Mouse (Mus musculus): ENCODE measurements around the gene Cdk6. TPM values are rescaled to one million over a fixed set of nuclear protein-coding genes. Genes with fewer than 3 reads are reported as not detected.

Cdk6 gene
- polyA plus RNA-seq, 1 experiment, result 10.0 TPM

- TF ChIP-seq POLR2A (IDR thresholded peaks at IDR 0.05; ENCODE audit: borderline replicate concordance, extremely low read depth, insufficient read depth, insufficient read length, poor library complexity, severe bottlenecking) (no peak), CTCF (IDR thresholded peaks at IDR 0.05; ENCODE audit: borderline replicate concordance, extremely low read depth, insufficient read depth, insufficient read length) (no peak)
- no peak for DNase-seq (ENCODE audit: low read depth)
Measured at GRCm38 (mm10) chr5:3461401-3461800, 120.1 kb downstream of the Cdk6 start.

DNA sequence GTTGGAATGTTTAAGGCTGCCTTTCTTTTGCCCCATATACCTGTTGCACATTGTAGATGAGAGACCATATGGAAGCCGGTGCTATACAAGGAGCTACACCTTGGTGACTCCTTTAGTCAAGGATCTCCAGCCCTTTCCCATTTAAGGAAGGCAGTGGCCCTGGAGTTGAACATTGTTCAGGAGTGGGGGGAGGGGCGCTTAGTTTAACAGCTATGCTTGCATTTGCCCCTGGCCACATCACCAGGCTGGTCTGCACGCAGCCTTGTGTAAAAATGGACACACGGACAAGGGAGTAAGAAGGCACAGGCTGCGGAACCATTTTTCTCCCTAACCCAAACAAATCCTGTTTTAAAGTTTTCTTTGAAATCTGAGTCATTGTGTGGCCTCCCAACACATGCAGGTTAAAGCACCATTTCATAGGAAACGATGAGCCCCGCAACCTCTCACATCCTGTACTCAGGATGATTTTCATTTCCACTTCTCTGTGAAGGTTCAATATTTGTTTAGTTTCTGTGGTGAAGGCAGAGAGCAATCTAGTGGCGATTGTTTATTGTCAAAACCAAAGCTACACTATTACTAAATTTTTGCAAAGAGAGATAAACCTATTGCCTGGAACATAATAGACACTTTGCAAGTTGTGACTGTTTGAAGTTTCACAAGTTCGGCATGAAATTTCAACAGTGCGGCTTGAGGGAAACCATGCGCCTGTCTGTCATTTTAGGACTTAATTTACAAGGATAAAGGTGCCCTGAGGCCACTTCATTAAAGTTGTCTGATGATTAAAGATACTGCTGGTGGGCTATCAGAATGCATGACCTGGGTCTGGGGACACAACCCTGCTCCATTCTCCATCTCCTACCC is 121.8 kb downstream of the Cdk6 start:
- TF ChIP-seq CTCF (IDR thresholded peaks at IDR 0.05; ENCODE audit: borderline replicate concordance, extremely low read depth, insufficient read depth, insufficient read length) (no peak), POLR2A (IDR thresholded peaks at IDR 0.05; ENCODE audit: borderline replicate concordance, extremely low read depth, insufficient read depth, insufficient read length, poor library complexity, severe bottlenecking) (no peak)
- no peak for DNase-seq (ENCODE audit: low read depth)

DNA sequence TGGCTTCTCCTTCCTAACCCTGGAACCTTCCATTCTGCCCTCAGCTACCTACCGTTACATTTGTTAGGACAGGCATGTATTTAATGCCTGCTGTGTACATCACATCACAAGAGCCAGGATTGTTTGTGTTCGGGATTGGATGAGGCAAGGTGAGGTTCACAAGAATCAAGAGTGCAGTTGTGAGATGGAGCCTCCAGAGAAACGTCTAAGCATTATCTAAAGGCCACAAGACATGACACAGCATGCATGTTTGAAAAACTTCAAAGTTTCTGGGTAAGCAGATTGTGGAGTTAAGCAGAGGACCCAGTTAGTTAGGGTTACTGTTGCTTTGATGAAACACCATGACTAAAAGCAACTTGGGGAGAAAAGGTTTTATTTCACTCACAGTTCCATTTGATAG is 122.5 kb downstream of the Cdk6 start:
- DNase-seq (ENCODE audit: low read depth), result no peak
- TF ChIP-seq CTCF (IDR thresholded peaks at IDR 0.05; ENCODE audit: borderline replicate concordance, extremely low read depth, insufficient read depth, insufficient read length), result no peak
- no peak for TF ChIP-seq POLR2A (IDR thresholded peaks at IDR 0.05; ENCODE audit: borderline replicate concordance, extremely low read depth, insufficient read depth, insufficient read length, poor library complexity, severe bottlenecking)

GRCm38 (mm10) chr5:3466069-3466877 is 125.0 kb downstream of the Cdk6 start:
- TF ChIP-seq POLR2A (IDR thresholded peaks at IDR 0.05; ENCODE audit: borderline replicate concordance, extremely low read depth, insufficient read depth, insufficient read length, poor library complexity, severe bottlenecking) (no peak), CTCF (IDR thresholded peaks at IDR 0.05; ENCODE audit: borderline replicate concordance, extremely low read depth, insufficient read depth, insufficient read length) (no peak)
- no peak for DNase-seq (ENCODE audit: low read depth)

DNA sequence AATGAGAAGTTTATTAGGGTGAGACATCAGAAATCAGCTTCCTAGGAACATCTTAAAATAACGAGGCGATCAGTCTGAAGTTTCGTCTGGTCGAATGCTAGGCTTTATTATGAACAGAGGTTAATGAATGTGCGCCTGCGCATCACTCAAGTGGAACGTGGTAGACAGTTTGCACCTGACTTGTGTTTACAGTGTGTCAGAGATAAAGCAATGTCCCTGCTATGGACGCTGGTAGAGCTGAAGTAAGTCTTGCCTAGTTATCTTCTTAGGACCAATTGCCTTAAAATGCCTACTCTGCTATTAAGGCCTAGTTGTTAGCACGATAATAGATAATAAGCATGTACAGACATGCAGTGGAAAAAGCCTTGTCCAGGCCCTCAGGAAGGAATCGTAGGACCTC is 129.6 kb downstream of the Cdk6 start:
- TF ChIP-seq CTCF (IDR thresholded peaks at IDR 0.05; ENCODE audit: borderline replicate concordance, extremely low read depth, insufficient read depth, insufficient read length) (no peak), POLR2A (IDR thresholded peaks at IDR 0.05; ENCODE audit: borderline replicate concordance, extremely low read depth, insufficient read depth, insufficient read length, poor library complexity, severe bottlenecking) (no peak)
- no peak for DNase-seq (ENCODE audit: low read depth)

DNA sequence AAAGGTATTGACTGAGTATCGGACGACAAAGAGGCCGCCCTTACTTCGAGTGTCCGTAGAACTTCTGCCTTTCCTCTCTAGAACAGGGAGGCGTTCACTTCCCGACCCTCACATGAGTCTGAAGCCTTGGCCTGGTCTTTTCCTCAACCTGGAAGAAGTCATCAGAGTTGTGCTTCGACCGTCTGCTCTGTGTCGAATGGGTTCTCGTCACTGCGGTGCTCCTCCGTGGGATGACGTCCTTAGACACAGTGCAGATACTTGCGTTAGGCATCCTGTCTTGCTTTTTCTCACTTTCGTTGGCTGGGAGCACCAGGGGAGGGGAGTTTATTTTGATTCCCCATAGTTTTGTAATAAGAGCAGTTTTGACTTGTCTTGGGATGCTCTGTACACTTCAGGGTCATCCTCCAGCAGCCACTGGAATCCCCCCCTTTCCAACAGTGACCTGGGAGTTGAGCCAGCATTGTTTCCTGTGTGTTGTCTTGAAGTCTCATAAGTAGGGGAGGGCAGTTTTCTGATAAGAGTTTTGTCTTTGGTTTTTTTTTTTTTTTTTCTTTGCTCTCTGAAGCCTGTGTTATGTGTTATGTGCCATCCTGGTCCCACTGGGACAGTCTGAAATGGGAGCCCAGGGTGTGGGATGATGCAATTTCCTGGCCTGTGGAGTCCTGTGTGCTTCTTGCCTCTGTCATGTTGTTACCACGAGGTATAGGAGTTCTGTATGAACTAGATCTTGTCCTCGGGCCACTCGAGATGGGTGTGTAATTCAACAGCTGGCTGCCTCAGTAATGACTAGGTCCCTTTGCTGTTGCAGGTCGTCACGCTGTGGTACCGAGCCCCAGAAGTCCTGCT is 131.2 kb downstream of the Cdk6 start:
- DNase-seq (ENCODE audit: low read depth), result no peak
- no peak for TF ChIP-seq CTCF (IDR thresholded peaks at IDR 0.05; ENCODE audit: borderline replicate concordance, extremely low read depth, insufficient read depth, insufficient read length)
- no peak for TF ChIP-seq POLR2A (IDR thresholded peaks at IDR 0.05; ENCODE audit: borderline replicate concordance, extremely low read depth, insufficient read depth, insufficient read length, poor library complexity, severe bottlenecking)

DNA sequence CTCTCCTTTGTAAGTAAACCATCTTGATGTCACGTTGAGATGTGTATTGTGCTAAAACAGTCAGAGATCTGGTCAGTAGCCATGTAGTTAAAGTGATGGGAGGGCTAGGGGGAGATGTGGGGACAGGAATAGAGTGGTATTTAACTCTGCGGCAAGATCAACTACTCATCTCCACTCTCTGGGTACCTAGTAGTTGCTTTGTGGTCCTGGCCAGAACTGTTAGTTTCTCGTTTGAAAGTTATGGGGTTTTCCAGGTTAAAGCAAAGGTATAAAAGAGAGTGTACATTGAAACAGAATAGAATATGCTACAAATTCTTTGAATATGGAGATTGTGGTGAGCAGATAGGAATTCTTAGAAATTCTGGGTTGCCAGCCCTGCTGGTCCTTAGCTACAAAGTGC is 136.4 kb downstream of the Cdk6 start:
- DNase-seq (ENCODE audit: low read depth), result no peak
- no peak for TF ChIP-seq POLR2A (IDR thresholded peaks at IDR 0.05; ENCODE audit: borderline replicate concordance, extremely low read depth, insufficient read depth, insufficient read length, poor library complexity, severe bottlenecking)
- TF ChIP-seq CTCF (IDR thresholded peaks at IDR 0.05; ENCODE audit: borderline replicate concordance, extremely low read depth, insufficient read depth, insufficient read length), result no peak

- TF ChIP-seq CTCF (IDR thresholded peaks at IDR 0.05; ENCODE audit: borderline replicate concordance, extremely low read depth, insufficient read depth, insufficient read length) (no peak), POLR2A (IDR thresholded peaks at IDR 0.05; ENCODE audit: borderline replicate concordance, extremely low read depth, insufficient read depth, insufficient read length, poor library complexity, severe bottlenecking) (no peak)
- DNase-seq (ENCODE audit: low read depth), result no peak
Measured at GRCm38 (mm10) chr5:3478216-3478615, 136.9 kb downstream of the Cdk6 start.

DNA sequence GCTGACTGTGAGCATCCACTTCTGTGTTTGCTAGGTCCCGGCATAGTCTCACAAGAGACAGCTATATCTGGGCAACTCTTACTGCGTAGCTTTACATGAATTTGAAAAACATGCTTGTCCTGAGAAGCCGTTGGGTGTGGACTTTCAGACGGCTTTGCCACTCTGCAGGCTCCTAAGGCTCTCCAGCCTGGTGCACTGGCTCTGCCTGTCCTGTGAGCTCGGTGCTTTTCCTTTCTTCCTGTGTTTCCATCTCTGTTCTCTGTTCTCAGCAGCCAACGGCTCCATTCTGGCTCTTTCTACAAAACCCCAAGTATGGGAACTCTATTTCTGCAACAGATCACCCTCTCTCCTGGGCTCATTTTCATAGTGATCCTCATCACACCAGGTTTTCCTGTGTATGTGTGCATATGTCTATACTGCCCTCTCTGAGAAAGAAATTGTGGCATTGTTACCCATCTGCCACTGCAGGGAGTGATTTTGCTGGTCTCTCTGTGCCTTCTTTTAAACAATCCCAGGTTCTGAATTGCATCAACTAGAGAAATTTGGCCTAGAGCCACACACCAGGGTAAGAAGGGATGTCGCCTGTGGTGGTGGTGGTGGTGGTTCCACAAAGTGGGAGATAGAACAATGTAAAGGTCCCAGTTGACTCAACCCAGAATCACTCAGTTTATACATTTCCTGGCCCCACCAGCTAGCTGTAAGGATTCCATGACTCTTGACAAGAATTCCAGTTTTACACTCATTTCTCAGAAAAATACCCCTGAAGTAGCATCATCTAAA is 137.9 kb downstream of the Cdk6 start:
- TF ChIP-seq POLR2A (IDR thresholded peaks at IDR 0.05; ENCODE audit: borderline replicate concordance, extremely low read depth, insufficient read depth, insufficient read length, poor library complexity, severe bottlenecking) (no peak), CTCF (IDR thresholded peaks at IDR 0.05; ENCODE audit: borderline replicate concordance, extremely low read depth, insufficient read depth, insufficient read length) (no peak)
- DNase-seq (ENCODE audit: low read depth), result no peak

DNA sequence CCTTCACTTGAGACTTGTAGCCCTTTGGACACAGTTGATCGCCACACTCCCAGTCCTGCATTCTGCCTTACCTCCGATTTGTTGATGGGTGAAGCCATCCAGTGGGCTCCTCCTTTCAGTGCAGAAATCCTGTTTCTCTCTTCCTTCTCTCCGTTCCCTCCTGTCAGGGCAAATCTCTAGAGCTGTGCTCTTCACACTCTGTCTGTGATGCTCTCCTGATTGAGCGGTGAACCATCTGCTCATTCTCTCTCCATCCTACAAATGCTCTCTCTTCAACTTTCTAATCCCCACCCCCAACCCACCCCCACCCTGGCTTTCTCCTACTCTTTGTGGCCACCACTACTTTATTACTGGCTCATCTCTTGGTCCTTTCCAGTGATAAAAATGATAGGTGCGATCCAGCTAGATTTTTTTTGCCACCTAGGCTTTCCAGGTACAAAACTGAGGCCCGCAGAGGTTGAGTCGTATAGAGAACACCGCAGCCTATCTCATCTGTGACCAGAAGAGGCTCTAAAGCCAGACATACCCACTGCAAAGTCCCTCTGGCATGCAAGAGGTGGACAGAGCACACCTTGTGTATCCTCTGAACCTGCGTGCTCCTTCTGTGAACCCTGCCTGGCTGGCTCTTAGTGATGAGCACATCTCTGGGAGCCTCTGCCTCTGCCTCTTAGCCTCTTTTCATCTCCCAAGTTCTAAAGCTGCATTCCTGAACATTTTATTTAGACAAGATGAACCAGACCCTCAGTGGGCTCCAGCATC is 139.5 kb downstream of the Cdk6 start:
- peak; percentile 30 for DNase-seq (ENCODE audit: low read depth)
- no peak for TF ChIP-seq POLR2A (IDR thresholded peaks at IDR 0.05; ENCODE audit: borderline replicate concordance, extremely low read depth, insufficient read depth, insufficient read length, poor library complexity, severe bottlenecking)
- TF ChIP-seq CTCF (IDR thresholded peaks at IDR 0.05; ENCODE audit: borderline replicate concordance, extremely low read depth, insufficient read depth, insufficient read length), result no peak
